Mouse (Mus musculus) liver, embryonic 14.5 days (tissue): ENCODE measurements around the gene Rdh11.

Source experiments
- CTCF ChIP-seq: IDR thresholded peaks from 2 replicates; pipeline ENCODE4 v1.5.1; 2016; ENCODE audit warnings: antibody characterized with exemption, low read depth, control low read depth
- EP300 ChIP-seq: IDR thresholded peaks from 2 replicates; pipeline ENCODE4 v1.6.1; 2016; ENCODE audit warnings: antibody characterized with exemption, low read depth

GRCm38 (mm10) chr12:79235485-79236080 lies 43.5 kb upstream of the Rdh11 start:
- TF ChIP-seq EP300 (no peak), CTCF (no peak)
